Mouse (Mus musculus): ENCODE measurements around the gene Vangl2.

DNA sequence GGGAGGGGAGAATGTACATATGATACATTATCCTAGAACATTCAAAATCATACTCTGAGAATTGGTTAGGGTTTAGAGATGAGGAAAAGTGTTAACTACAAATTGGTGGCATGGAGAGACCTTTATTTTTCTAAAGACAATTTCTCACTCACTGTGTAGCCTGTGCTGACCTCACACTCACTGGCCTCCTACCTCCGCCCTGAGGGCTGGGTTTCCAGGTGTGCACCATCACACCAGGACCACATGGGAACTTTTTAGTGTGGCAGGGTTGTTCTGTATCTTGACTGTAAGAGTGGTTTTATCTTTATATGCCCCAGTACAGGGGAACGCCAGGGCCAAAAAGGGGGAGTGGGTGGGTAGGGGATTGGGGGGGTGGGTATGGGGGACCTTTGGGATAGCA is 50.4 kb downstream of the Vangl2 start:
- TF ChIP-seq CTCF (IDR thresholded peaks at IDR 0.05; ENCODE audit: extremely low read depth, insufficient read length, insufficient replicate concordance, low read depth, low read length) (no peak), POLR2A (IDR thresholded peaks at IDR 0.05; ENCODE audit: low read depth, low read length) (no peak)

All from small intestine, adult 2 months (tissue).